Mouse (Mus musculus): Measurements from ENCODE around the gene Vcan.

GRCm38 (mm10) chr13:89679756-89680155 lies 62.6 kb downstream of the Vcan start:
- TF ChIP-seq CTCF (IDR thresholded peaks at IDR 0.05; ENCODE audit: control insufficient read depth, insufficient read depth, insufficient read length) (no peak), MYOD1 (IDR thresholded peaks at IDR 0.05; ENCODE audit: control insufficient read depth, insufficient read length, low read depth) (no peak), MAX (IDR thresholded peaks at IDR 0.05) (no peak)

All from C2C12 (cell line).